Mouse (Mus musculus) ES-E14 (cell line): ENCODE results near the gene C8a. TPM values are rescaled to one million over a fixed set of nuclear protein-coding genes. Genes with fewer than 3 reads are reported as not detected.

Experiments
- DNase-seq: peaks from one replicate; pipeline ENCODE4 v3.0.0-alpha.2; 2013; ENCODE audit warnings: low read depth, low spot score
- H3K27ac ChIP-seq: 2 replicates; pipeline ENCODE4 v1.5.1; 2012; ENCODE audit warnings: low read depth, mild to moderate bottlenecking, low read length, moderate library complexity, mixed read lengths; ENCODE audit not compliant: poor library complexity, insufficient read depth, severe bottlenecking
- H3K36me3 ChIP-seq: 2 replicates; pipeline ENCODE4 v1.6.1; 2012; ENCODE audit warnings: mild to moderate bottlenecking, low read length, moderate library complexity, mixed read lengths; ENCODE audit not compliant: control insufficient read depth, poor library complexity, insufficient read depth, severe bottlenecking
- H3K4me1 ChIP-seq, 2 experiments: fragments of 150-350 bp in 1 of 2; sonication (generic) in 1 of 2; 2 replicates each; pipeline ENCODE4 v1.6.1; 2012; ENCODE audit warnings: low read length in 2 of 2, mild to moderate bottlenecking in 1 of 2, mixed read lengths in 1 of 2; ENCODE audit not compliant: control insufficient read depth in 2 of 2, insufficient read depth in 2 of 2, poor library complexity in 1 of 2
- H3K4me3 ChIP-seq, 2 experiments: fragments of 150-350 bp in 1 of 2; sonication (generic) in 1 of 2; 2 replicates each; pipeline ENCODE4 v1.5.1; 2012; ENCODE audit warnings: low read length in 2 of 2, low read depth in 1 of 2, mild to moderate bottlenecking in 1 of 2, mixed read lengths in 1 of 2; ENCODE audit not compliant: insufficient read depth in 1 of 2, poor library complexity in 1 of 2, severe bottlenecking in 1 of 2
- H3K9ac ChIP-seq: 2 replicates; pipeline ENCODE4 v1.6.1; 2012; ENCODE audit warnings: low read depth, mild to moderate bottlenecking, low read length, mixed read lengths; ENCODE audit not compliant: poor library complexity, insufficient read depth, severe bottlenecking
- H3K9me3 ChIP-seq: fragments of 150-350 bp; sonication (generic); 2 replicates; pipeline ENCODE4 v1.6.1; 2012; ENCODE audit warnings: low read depth, mild to moderate bottlenecking, low read length; ENCODE audit not compliant: control insufficient read depth, insufficient read depth
- CHD2 ChIP-seq: IDR thresholded peaks from 2 replicates; pipeline ENCODE4 v1.6.1; 2014; ENCODE audit warnings: mild to moderate bottlenecking, low read depth, low read length, inconsistent platforms
- HCFC1 ChIP-seq: IDR thresholded peaks from 2 replicates; pipeline ENCODE4 v1.6.1; 2012; ENCODE audit warnings: low read length, inconsistent platforms, borderline replicate concordance; ENCODE audit not compliant: insufficient read depth
- MAFK ChIP-seq: IDR thresholded peaks from 2 replicates; pipeline ENCODE4 v1.6.1; 2014; ENCODE audit warnings: mild to moderate bottlenecking, low read depth, low read length, inconsistent platforms; ENCODE audit not compliant: insufficient read depth
- ZC3H11A ChIP-seq: IDR thresholded peaks from 2 replicates; pipeline ENCODE4 v1.6.1; 2012; ENCODE audit warnings: low read depth, mild to moderate bottlenecking, inconsistent platforms, low read length, borderline replicate concordance
- ZNF384 ChIP-seq: IDR thresholded peaks from 2 replicates; pipeline ENCODE4 v1.6.1; 2012; ENCODE audit warnings: low read depth, low read length, inconsistent platforms
- in situ Hi-C, 2 experiments: fragments of 600-800 bp; cut with MboI; formaldehyde crosslinking; loops; one replicate each; pipeline ENCODE4 v1.15.1; 2025; ENCODE audit warnings: low sequenced_read_pairs in 2 of 2, inconsistent platforms in 1 of 2; ENCODE audit not compliant: unreplicated experiment in 2 of 2
- total RNA-seq: library from RNA; depleted of rRNA; stranded (reverse); fragments of 300-350 nt; gene quantifications from 2 replicates; pipeline ENCODE4 v1.2.3, GENCODE M21; 2012

The C8a gene
- total RNA-seq, 1 experiment, result 0.22 TPM

DNA sequence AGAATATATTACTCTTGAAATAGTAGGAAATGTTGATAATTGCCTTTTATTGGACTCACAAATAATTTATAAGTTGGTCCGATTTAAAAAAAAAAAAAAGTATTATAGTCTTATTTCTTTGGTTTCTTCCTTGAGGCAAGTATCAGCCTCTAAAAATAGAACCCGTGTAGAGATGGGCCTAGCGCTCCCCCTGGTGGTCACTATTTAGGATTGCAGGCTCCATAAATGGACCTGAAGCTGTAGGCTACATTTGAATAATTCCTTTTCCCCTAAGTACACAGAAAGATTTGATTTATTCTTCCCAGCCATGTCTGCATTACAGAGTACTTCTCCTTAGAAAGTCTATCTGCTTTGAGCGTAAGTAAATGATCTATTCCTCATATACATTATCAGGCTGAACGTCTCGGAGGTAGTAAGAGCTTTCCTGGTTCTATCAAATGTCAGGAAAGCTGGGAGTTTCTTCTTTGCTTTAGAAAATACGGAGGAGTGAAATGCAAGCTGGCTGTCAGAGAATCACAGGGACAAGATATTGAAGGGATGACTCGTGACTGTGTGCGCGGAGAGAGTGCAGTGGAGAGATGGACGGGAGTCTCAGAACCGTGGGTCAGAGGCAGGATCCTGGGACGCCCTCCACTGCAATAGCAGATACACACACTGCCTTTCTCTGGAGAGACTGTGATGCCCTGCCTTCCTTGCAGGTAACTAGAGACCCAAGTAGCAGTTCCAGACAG, 18.0 kb upstream of the C8a start:
- TF ChIP-seq ZC3H11A, result peak; percentile 97
- TF ChIP-seq ZNF384, result no peak
- DNase-seq, result peak; percentile 40
- in situ Hi-C loops, result loop anchor here in 1 of 2 experiments (25.0 kb wide), 1 partner anchor 232 kb away; no protein-coding TSS in a partner anchor

DNA sequence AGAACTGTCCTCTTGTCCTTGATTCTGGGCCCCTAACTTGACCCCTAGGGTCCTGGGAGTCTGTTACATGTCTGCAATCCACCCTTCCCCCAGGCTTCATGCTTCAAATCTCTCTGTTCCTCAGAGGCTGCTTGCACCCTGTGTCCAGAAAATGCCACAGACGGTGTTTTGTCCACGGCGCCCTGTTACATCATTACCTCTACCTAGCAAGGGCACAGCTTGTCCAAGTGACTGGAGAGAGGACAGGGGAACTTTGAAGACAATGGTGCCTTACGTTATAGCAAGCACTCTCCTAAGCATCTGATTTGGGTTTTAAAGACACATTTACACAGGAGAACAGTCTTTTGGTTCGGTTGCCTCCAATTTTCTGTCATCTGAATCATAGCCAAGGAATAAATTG, 17.4 kb upstream of the C8a start:
- no peak for DNase-seq
- Histone ChIP-seq H3K27ac (no peak overlapping the region), H3K9me3 (no peaks in the 10 kb centered on the region), H3K4me1 (no peaks in the 10 kb centered on the region), H3K36me3 (no peaks in the 10 kb centered on the region), H3K9ac (no peak overlapping the region), H3K4me3 (no peak overlapping the region)
- in situ Hi-C loops, result loop anchor here in 1 of 2 experiments (25.0 kb wide), 1 partner anchor 231 kb away; no protein-coding TSS in a partner anchor
- TF ChIP-seq HCFC1 (no peak), ZNF384 (no peak), CHD2 (no peak), ZC3H11A (no peak), MAFK (no peak)

More for the DNA sequence above, 18.0 kb upstream of the C8a start:
- no peaks in the 10 kb centered on the region for H3K9me3 ChIP-seq
- H3K36me3 ChIP-seq, result no peaks in the 10 kb centered on the region
- no peak overlapping the region for H3K9ac ChIP-seq
- no peak overlapping the region for H3K4me3 ChIP-seq
- no peak overlapping the region for H3K27ac ChIP-seq
- no peaks in the 10 kb centered on the region for H3K4me1 ChIP-seq

DNA sequence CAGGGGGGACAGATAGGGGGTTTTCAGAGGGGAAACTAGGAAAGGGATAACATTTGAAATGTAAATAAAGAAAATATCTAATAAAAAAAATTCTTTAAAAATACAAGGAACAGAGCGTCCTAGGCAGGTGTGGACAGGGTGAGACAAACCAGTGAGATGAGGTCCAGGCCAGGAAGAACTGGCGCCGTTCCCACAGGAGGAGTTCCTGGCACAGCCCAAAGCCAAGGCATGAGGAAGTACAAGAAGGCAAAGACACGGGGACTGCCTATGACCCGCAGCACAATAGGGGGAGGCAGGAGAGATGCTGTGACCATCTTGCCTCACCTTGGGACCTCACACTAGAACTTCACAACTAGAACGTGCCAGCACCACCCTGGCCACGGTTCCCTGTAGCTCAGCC, 15.5 kb upstream of the C8a start:
- TF ChIP-seq CHD2 (no peak), ZC3H11A (no peak), HCFC1 (no peak), ZNF384 (no peak), MAFK (no peak)
- Histone ChIP-seq H3K4me3 (no peak overlapping the region), H3K27ac (no peak overlapping the region; the same call in 1 of the 2 replicates), H3K36me3 (no peaks in the 10 kb centered on the region), H3K9ac (no peak overlapping the region), H3K9me3 (no peaks in the 10 kb centered on the region), H3K4me1 (no peaks in the 10 kb centered on the region)
- no peak for DNase-seq
- in situ Hi-C loops, result loop anchor here in 1 of 2 experiments (25.0 kb wide), 1 partner anchor 229 kb away; no protein-coding TSS in a partner anchor

DNA sequence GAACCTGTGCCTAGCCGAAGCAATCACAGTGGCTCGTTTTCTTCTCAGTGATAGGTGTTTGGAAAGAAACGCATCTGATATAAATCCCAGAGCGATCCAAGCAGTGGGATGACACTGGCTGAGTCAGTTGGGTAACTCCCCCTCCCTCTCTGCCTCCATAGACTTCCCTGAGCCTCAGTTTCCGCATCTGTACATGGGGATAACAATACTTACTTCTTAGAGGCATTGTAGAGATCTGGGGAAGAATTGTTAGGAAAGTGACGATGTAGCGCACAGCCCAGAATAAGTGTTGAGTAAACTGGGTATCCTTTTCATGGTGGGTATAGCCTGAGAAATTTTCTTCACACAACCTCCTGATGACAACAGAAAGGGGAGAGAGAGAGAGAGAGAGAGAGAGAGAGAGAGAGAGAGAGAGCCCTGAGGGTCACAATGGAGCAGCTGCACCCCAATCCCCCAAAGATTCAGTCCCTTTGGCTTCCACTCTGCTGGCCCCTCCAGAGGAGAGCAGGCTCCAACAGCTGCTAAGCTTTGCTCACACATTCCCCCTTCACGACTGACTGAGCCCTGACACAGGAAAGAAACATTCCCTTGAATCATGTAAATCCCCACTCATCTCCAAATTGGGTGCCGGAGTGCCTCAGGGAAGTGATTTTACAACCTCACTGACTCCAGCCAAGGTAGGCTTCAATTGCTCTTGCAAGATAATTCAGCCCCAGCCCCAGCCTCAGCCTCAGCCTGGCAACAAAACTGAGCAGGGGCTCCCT, 12.5 kb upstream of the C8a start:
- H3K9me3 ChIP-seq, result no peaks in the 10 kb centered on the region
- H3K4me1 ChIP-seq, result no peaks in the 10 kb centered on the region
- DNase-seq, result no peak
- in situ Hi-C loops, result loop anchor here in 1 of 2 experiments (25.0 kb wide), 1 partner anchor 226 kb away; no protein-coding TSS in a partner anchor
- no peaks in the 10 kb centered on the region for H3K36me3 ChIP-seq
- no peak overlapping the region for H3K27ac ChIP-seq
- TF ChIP-seq MAFK (no peak), ZNF384 (no peak), ZC3H11A (no peak), CHD2 (no peak), HCFC1 (no peak)
- H3K4me3 ChIP-seq, result no peak overlapping the region
- H3K9ac ChIP-seq, result no peak overlapping the region
